Mouse (Mus musculus): ENCODE results near the gene BC005624. TPM values are rescaled to one million over a fixed set of nuclear protein-coding genes. Genes with fewer than 3 reads are reported as not detected.
"Not testable (repeated sequence)": the region's sequence is repeated elsewhere in the genome, so short reads cannot be mapped to it uniquely, and the experiment has no call there.

The BC005624 gene
- polyA plus RNA-seq, 1 experiment from 2014 or later, result 92.1 TPM

- H3K4me1 ChIP-seq (ENCODE audit: control insufficient read depth, insufficient read depth, low read depth, low read length), result peaks cover 25% of the 10 kb centered on the region
- no peak overlapping the region for H3K4me3 ChIP-seq (ENCODE audit: low read length)
- no peak for ATAC-seq
- H3K36me3 ChIP-seq (ENCODE audit: control insufficient read depth, insufficient read depth, low read length), result peaks cover 46% of the 10 kb centered on the region
- 88% methylated on average over 4 of the region's 4 CpGs for WGBS
- no peak overlapping the region for H3K27ac ChIP-seq (ENCODE audit: low read depth, low read length)
- H3K9me3 ChIP-seq (ENCODE audit: control insufficient read depth, low read length), result no peaks in the 10 kb centered on the region
- H3K27me3 ChIP-seq (replicated peaks; ENCODE audit: control insufficient read depth, insufficient read depth, low read length), result no peaks in the 10 kb centered on the region
- H3K4me2 ChIP-seq (ENCODE audit: low read length), result no peak overlapping the region
- H3K9ac ChIP-seq (ENCODE audit: low read depth, low read length), result no peak overlapping the region
These were observed 24.5 kb downstream of the BC005624 start for GRCm38 (mm10) chr2:30957511-30957910.

- H3K4me3 ChIP-seq (ENCODE audit: low read length), result no peak overlapping the region
- WGBS, result 76% methylated on average over 6 of the region's 6 CpGs
- H3K27ac ChIP-seq (ENCODE audit: low read depth, low read length), result no peak overlapping the region
- peak overlapping the region; percentile 82 for H3K4me2 ChIP-seq (ENCODE audit: low read length)
- H3K27me3 ChIP-seq (replicated peaks; ENCODE audit: control insufficient read depth, insufficient read depth, low read length), result 0 out of 2 replicates have a peak, but pooled peaks cover 2% of the 10 kb centered on the region
- no peaks in the 10 kb centered on the region for H3K9me3 ChIP-seq (ENCODE audit: control insufficient read depth, low read length)
- peaks cover 41% of the 10 kb centered on the region for H3K36me3 ChIP-seq (ENCODE audit: control insufficient read depth, insufficient read depth, low read length)
- no peak overlapping the region for H3K9ac ChIP-seq (ENCODE audit: low read depth, low read length)
- H3K4me1 ChIP-seq (ENCODE audit: control insufficient read depth, insufficient read depth, low read depth, low read length), result peaks cover 25% of the 10 kb centered on the region
- ATAC-seq, result no peak
These were observed 27.2 kb downstream of the BC005624 start for GRCm38 (mm10) chr2:30954797-30955196.

GRCm38 (mm10) chr2:30952824-30953490 lies 29.0 kb downstream of the BC005624 start, which contains the start of gene Tor1b:
Gene Tor1b, plus strand, starts transcription at chr2:30952959.
- 0% methylated on average over 60 of the region's 60 CpGs for WGBS
- Histone ChIP-seq H3K27me3 (replicated peaks; ENCODE audit: control insufficient read depth, insufficient read depth, low read length) (0 out of 2 replicates have a peak, but pooled peaks cover 2% of the 10 kb centered on the region), H3K4me2 (ENCODE audit: low read length) (peak within 1 kb of the TSS; percentile 82), H3K27ac (ENCODE audit: low read depth, low read length) (peak within 1 kb of the TSS; percentile 86), H3K4me1 (ENCODE audit: control insufficient read depth, insufficient read depth, low read depth, low read length) (peaks cover 25% of the 10 kb centered on the region), H3K4me3 (ENCODE audit: low read length) (peak within 1 kb of the TSS; percentile 91), H3K9me3 (ENCODE audit: control insufficient read depth, low read length) (no peaks in the 10 kb centered on the region), H3K36me3 (ENCODE audit: control insufficient read depth, insufficient read depth, low read length) (peaks cover 22% of the 10 kb centered on the region), H3K9ac (ENCODE audit: low read depth, low read length) (peak within 1 kb of the TSS; percentile 90)
- ATAC-seq, result peak; percentile 95

GRCm38 (mm10) chr2:30952457-30952823 lies 29.6 kb downstream of the BC005624 start:
- Histone ChIP-seq H3K9ac (ENCODE audit: low read depth, low read length) (peak overlapping the region; percentile 90; the same call in 1 of the 2 replicates), H3K27ac (ENCODE audit: low read depth, low read length) (peak overlapping the region; percentile 86), H3K4me1 (ENCODE audit: control insufficient read depth, insufficient read depth, low read depth, low read length) (peaks cover 25% of the 10 kb centered on the region), H3K36me3 (ENCODE audit: control insufficient read depth, insufficient read depth, low read length) (peaks cover 17% of the 10 kb centered on the region), H3K4me2 (ENCODE audit: low read length) (peak overlapping the region; percentile 82), H3K27me3 (replicated peaks; ENCODE audit: control insufficient read depth, insufficient read depth, low read length) (0 out of 2 replicates have a peak, but pooled peaks cover 2% of the 10 kb centered on the region), H3K9me3 (ENCODE audit: control insufficient read depth, low read length) (no peaks in the 10 kb centered on the region), H3K4me3 (ENCODE audit: low read length) (peak overlapping the region; percentile 91)
- 29% methylated on average over 5 of the region's 5 CpGs for WGBS
- ATAC-seq, result peak; percentile 45

GRCm38 (mm10) chr2:30942603-30943011 lies 39.4 kb downstream of the BC005624 start:
- WGBS, result 27% methylated on average over 16 of the region's 16 CpGs
- Histone ChIP-seq H3K27me3 (replicated peaks; ENCODE audit: control insufficient read depth, insufficient read depth, low read length) (no peaks in the 10 kb centered on the region), H3K4me2 (ENCODE audit: low read length) (peak overlapping the region; percentile 51), H3K4me3 (ENCODE audit: low read length) (peak overlapping the region; percentile 35), H3K27ac (ENCODE audit: low read depth, low read length) (no peak overlapping the region), H3K9ac (ENCODE audit: low read depth, low read length) (peak overlapping the region; percentile 23; the same call in 1 of the 2 replicates), H3K4me1 (ENCODE audit: control insufficient read depth, insufficient read depth, low read depth, low read length) (no peaks in the 10 kb centered on the region), H3K36me3 (ENCODE audit: control insufficient read depth, insufficient read depth, low read length) (no peaks in the 10 kb centered on the region), H3K9me3 (ENCODE audit: control insufficient read depth, low read length) (no peaks in the 10 kb centered on the region)
- ATAC-seq, result peak; percentile 34; the same call in 1 of the 2 replicates

GRCm38 (mm10) chr2:30942116-30942515 lies 39.9 kb downstream of the BC005624 start:
- H3K27me3 ChIP-seq (replicated peaks; ENCODE audit: control insufficient read depth, insufficient read depth, low read length); H3K36me3 ChIP-seq (ENCODE audit: control insufficient read depth, insufficient read depth, low read length); H3K4me1 ChIP-seq (ENCODE audit: control insufficient read depth, insufficient read depth, low read depth, low read length); H3K4me3 ChIP-seq (ENCODE audit: low read length); H3K27ac ChIP-seq (ENCODE audit: low read depth, low read length); ATAC-seq; H3K4me2 ChIP-seq (ENCODE audit: low read length); H3K9ac ChIP-seq (ENCODE audit: low read depth, low read length); H3K9me3 ChIP-seq (ENCODE audit: control insufficient read depth, low read length): not testable (repeated sequence)
- WGBS, result 60% methylated on average over 7 of the region's 7 CpGs

- Histone ChIP-seq H3K4me2 (ENCODE audit: low read length) (no peak overlapping the region), H3K4me3 (ENCODE audit: low read length) (no peak overlapping the region), H3K9me3 (ENCODE audit: control insufficient read depth, low read length) (no peaks in the 10 kb centered on the region), H3K9ac (ENCODE audit: low read depth, low read length) (no peak overlapping the region), H3K27ac (ENCODE audit: low read depth, low read length) (no peak overlapping the region), H3K4me1 (ENCODE audit: control insufficient read depth, insufficient read depth, low read depth, low read length) (no peaks in the 10 kb centered on the region), H3K27me3 (replicated peaks; ENCODE audit: control insufficient read depth, insufficient read depth, low read length) (no peaks in the 10 kb centered on the region), H3K36me3 (ENCODE audit: control insufficient read depth, insufficient read depth, low read length) (no peaks in the 10 kb centered on the region)
- WGBS, result 87% methylated on average over 5 of the region's 5 CpGs
- no peak for ATAC-seq
These were observed 40.4 kb downstream of the BC005624 start for GRCm38 (mm10) chr2:30941586-30941985.

- ATAC-seq, result no peak
- 53% methylated on average over 4 of the region's 4 CpGs for WGBS
- Histone ChIP-seq H3K36me3 (ENCODE audit: control insufficient read depth, insufficient read depth, low read length) (no peaks in the 10 kb centered on the region), H3K27me3 (replicated peaks; ENCODE audit: control insufficient read depth, insufficient read depth, low read length) (no peaks in the 10 kb centered on the region), H3K9me3 (ENCODE audit: control insufficient read depth, low read length) (no peaks in the 10 kb centered on the region), H3K4me2 (ENCODE audit: low read length) (no peak overlapping the region), H3K4me3 (ENCODE audit: low read length) (no peak overlapping the region), H3K9ac (ENCODE audit: low read depth, low read length) (no peak overlapping the region), H3K27ac (ENCODE audit: low read depth, low read length) (no peak overlapping the region), H3K4me1 (ENCODE audit: control insufficient read depth, insufficient read depth, low read depth, low read length) (no peaks in the 10 kb centered on the region)
These were observed 43.4 kb downstream of the BC005624 start for GRCm38 (mm10) chr2:30938574-30938991.

- Histone ChIP-seq H3K4me3 (ENCODE audit: low read length) (no peak overlapping the region), H3K9me3 (ENCODE audit: control insufficient read depth, low read length) (no peaks in the 10 kb centered on the region), H3K36me3 (ENCODE audit: control insufficient read depth, insufficient read depth, low read length) (no peaks in the 10 kb centered on the region), H3K9ac (ENCODE audit: low read depth, low read length) (no peak overlapping the region), H3K27me3 (replicated peaks; ENCODE audit: control insufficient read depth, insufficient read depth, low read length) (no peaks in the 10 kb centered on the region), H3K27ac (ENCODE audit: low read depth, low read length) (no peak overlapping the region), H3K4me2 (ENCODE audit: low read length) (no peak overlapping the region), H3K4me1 (ENCODE audit: control insufficient read depth, insufficient read depth, low read depth, low read length) (no peaks in the 10 kb centered on the region)
- no peak for ATAC-seq
- 80% methylated on average over 8 of the region's 8 CpGs for WGBS
These were observed 44.3 kb downstream of the BC005624 start for GRCm38 (mm10) chr2:30937731-30938130.
